ENCODE assay signal across 23 mouse cellular contexts in genomic region chr12:71872330-71872729, GRCm38 (mm10).
"Had no signal": no experiment of that assay in that cellular context is flagged by ENCODE, and none has a peak within 500 bp of the region (broad histone marks: within the 10 kb centered on the region; RNA-seq: fewer than 3 reads in every experiment).

No protein-coding gene starts in this region.

- ATAC-seq: midbrain, embryonic 13.5 days; midbrain, embryonic 16.5 days had no signal

- H3K27me3 ChIP-seq: limb, embryonic 12.5 days; limb, embryonic 15.5 days; liver, embryonic 12.5 days; megakaryocyte, embryonic 14.5 days; midbrain, embryonic 13.5 days; neural tube, embryonic 12.5 days; neural tube, embryonic 15.5 days had no signal

- H3K9ac ChIP-seq: limb, embryonic 12.5 days; limb, embryonic 15.5 days; liver, embryonic 12.5 days; lung, embryonic 14.5 days; midbrain, embryonic 13.5 days; neural tube, embryonic 12.5 days; neural tube, embryonic 15.5 days had no signal

- H3K4me2 ChIP-seq: limb, embryonic 12.5 days; limb, embryonic 15.5 days; lung, embryonic 14.5 days; midbrain, embryonic 13.5 days; neural tube, embryonic 12.5 days; neural tube, embryonic 15.5 days had no signal

- H3K4me3 ChIP-seq: limb, embryonic 12.5 days; limb, embryonic 15.5 days; liver, embryonic 12.5 days; megakaryocyte, embryonic 14.5 days; midbrain, embryonic 10.5 days; midbrain, embryonic 13.5 days; neural tube, embryonic 12.5 days; neural tube, embryonic 15.5 days had no signal

- DNase-seq: kidney, adult 18-20 months; kidney, adult 9 months; kidney, postnatal 14 days; kidney, postnatal 4 days; left cerebral cortex, postnatal 4 days; lung, embryonic 14.5 days; lung, postnatal 14 days; right cerebral cortex, adult 18-20 months; right cerebral cortex, postnatal 14 days; right cerebral cortex, postnatal 4 days; thymus, adult 2 months; thymus, postnatal 14 days; thymus, postnatal 4 days had no signal

- H3K9me3 ChIP-seq: limb, embryonic 12.5 days; limb, embryonic 15.5 days; liver, embryonic 12.5 days; megakaryocyte, embryonic 14.5 days; midbrain, embryonic 10.5 days; midbrain, embryonic 13.5 days; neural tube, embryonic 12.5 days; neural tube, embryonic 15.5 days had no signal

- H3K36me3 ChIP-seq: limb, embryonic 12.5 days; limb, embryonic 15.5 days; midbrain, embryonic 10.5 days; midbrain, embryonic 13.5 days; neural tube, embryonic 12.5 days; neural tube, embryonic 15.5 days had no signal

- H3K27ac ChIP-seq: limb, embryonic 12.5 days; limb, embryonic 15.5 days; liver, embryonic 12.5 days; macrophage; midbrain, embryonic 10.5 days; midbrain, embryonic 13.5 days; neural tube, embryonic 12.5 days; neural tube, embryonic 15.5 days had no signal
